Mouse (Mus musculus): ENCODE measurements around the gene Nkg7. TPM values are rescaled to one million over a fixed set of nuclear protein-coding genes. Genes with fewer than 3 reads are reported as not detected.
A peak's percentile ranks its signal among the peaks of the same experiment; 100 is the strongest.

Gene Nkg7
- polyA plus RNA-seq, 1 experiment = 43.6 TPM

DNA sequence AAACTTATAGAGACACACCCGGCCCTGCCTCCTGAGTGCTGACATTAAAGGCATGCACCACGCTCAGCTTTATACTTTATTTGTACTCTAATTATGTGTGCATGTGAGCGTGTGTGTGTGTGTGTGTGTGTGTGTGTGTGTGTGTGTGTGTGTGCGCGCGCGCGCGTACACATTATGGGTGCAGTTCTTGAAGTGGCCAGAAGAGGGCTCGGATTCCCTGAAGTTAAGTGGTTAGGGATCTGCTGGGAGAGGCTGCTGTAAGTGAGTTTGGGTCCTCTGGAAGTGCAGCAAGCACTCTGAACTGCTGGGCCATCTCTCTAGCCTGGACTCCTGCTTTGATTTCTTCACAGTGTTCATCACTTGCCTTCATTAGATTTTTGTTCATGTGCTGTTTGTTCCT, 19.6 kb upstream of the Nkg7 start:
- no peaks in the 10 kb centered on the region; the same call in 1 of the 2 replicates for H3K4me1 ChIP-seq (ENCODE audit: control insufficient read depth, insufficient read depth, low read length)
- 88% methylated on average over 10 of the region's 10 CpGs for WGBS
- no peak overlapping the region for H3K4me3 ChIP-seq (replicated peaks; ENCODE audit: control insufficient read depth, low read depth, low read length)
- no peak for TF ChIP-seq CTCF (IDR thresholded peaks at IDR 0.05; ENCODE audit: control insufficient read depth, insufficient read depth, low read length)
- no peak for TF ChIP-seq POLR2A (IDR thresholded peaks at IDR 0.05; ENCODE audit: borderline replicate concordance, control insufficient read depth, low read depth, low read length)
- H3K27ac ChIP-seq (ENCODE audit: control insufficient read depth, insufficient read depth, low read depth, low read length, poor library complexity) = no peak overlapping the region

DNA sequence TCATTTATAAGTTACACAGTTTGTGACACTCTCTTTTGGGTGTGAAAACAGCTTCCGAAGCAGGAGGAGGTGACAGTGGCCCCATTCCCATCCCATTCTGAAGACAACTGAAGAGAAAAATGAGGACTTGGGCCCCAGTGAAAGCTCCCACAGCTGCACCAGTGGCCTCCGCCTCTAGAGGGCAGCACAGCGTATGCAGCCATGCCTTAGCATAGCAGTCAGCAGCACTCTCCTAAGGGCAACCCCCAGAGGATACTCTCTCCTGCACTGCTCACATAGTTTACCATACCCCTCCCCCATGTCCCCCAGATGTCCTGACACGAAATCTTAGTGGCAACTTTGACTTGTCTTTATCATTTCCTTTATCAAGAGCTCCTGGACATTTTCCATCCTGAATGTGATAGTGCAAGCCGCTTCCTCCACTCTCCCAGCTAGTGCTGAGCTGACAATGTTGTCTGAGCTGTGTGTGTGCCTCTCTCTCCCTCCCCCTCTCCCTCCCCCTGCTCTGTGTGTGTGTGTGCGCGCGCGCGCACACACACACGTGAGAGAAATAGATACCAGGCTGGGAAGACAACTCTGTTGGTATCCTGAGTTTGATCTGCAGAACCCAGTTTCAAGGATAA, 13.8 kb upstream of the Nkg7 start:
- no peak overlapping the region for H3K27ac ChIP-seq (ENCODE audit: control insufficient read depth, insufficient read depth, low read depth, low read length, poor library complexity)
- H3K4me3 ChIP-seq (replicated peaks; ENCODE audit: control insufficient read depth, low read depth, low read length) = no peak overlapping the region
- H3K4me1 ChIP-seq (ENCODE audit: control insufficient read depth, insufficient read depth, low read length) = no peaks in the 10 kb centered on the region; the same call in 1 of the 2 replicates
- TF ChIP-seq POLR2A (IDR thresholded peaks at IDR 0.05; ENCODE audit: borderline replicate concordance, control insufficient read depth, low read depth, low read length) (no peak), CTCF (IDR thresholded peaks at IDR 0.05; ENCODE audit: control insufficient read depth, insufficient read depth, low read length) (peak; percentile 96)
- 22% methylated on average over 11 of the region's 11 CpGs for WGBS

DNA sequence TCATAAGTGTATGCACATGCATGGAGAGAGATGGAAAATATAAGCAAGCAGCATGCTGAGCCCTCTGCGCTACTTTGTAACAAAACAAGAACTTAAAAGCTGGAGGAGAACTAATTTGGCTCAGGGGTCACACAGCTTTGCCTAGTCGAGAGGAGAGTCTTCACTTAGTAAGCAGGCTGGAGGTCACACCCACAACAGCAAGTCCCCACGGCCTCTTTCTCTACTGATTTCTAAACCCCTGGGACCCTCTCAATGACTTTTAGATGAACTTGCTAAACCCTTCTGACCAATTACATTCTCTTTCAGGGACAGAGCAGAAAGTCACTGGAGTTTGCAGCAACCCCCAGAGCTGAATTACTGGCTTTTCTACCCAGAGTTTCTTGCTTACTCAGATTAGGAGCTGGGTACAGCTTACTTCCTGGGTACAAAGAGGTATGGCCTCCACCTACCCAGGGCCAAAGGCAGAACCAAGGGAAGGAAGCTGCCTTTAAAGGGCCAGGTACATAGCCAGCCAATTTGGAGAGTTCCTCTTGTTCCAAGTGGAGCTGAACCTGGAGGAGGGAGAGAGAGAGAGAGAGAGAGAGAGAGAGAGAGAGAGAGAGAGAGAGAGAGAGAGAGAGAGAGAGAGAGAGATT, 12.8 kb upstream of the Nkg7 start:
- TF ChIP-seq POLR2A (IDR thresholded peaks at IDR 0.05; ENCODE audit: borderline replicate concordance, control insufficient read depth, low read depth, low read length) (no peak), CTCF (IDR thresholded peaks at IDR 0.05; ENCODE audit: control insufficient read depth, insufficient read depth, low read length) (no peak)
- H3K4me3 ChIP-seq (replicated peaks; ENCODE audit: control insufficient read depth, low read depth, low read length) = no peak overlapping the region
- H3K4me1 ChIP-seq (ENCODE audit: control insufficient read depth, insufficient read depth, low read length) = no peaks in the 10 kb centered on the region; the same call in 1 of the 2 replicates
- 41% methylated on average over 3 of the region's 3 CpGs for WGBS
- no peak overlapping the region for H3K27ac ChIP-seq (ENCODE audit: control insufficient read depth, insufficient read depth, low read depth, low read length, poor library complexity)

- Histone ChIP-seq H3K4me1 (ENCODE audit: control insufficient read depth, insufficient read depth, low read length) (no peaks in the 10 kb centered on the region; the same call in 1 of the 2 replicates), H3K4me3 (replicated peaks; ENCODE audit: control insufficient read depth, low read depth, low read length) (no peak within 1 kb of the TSS), H3K27ac (ENCODE audit: control insufficient read depth, insufficient read depth, low read depth, low read length, poor library complexity) (no peak within 1 kb of the TSS)
- WGBS = 60% methylated on average over 8 of the region's 8 CpGs
- TF ChIP-seq POLR2A (IDR thresholded peaks at IDR 0.05; ENCODE audit: borderline replicate concordance, control insufficient read depth, low read depth, low read length) (no peak), CTCF (IDR thresholded peaks at IDR 0.05; ENCODE audit: control insufficient read depth, insufficient read depth, low read length) (no peak)
These were observed 9.5 kb upstream of the Nkg7 start, which contains the start of gene Lim2 for GRCm38 (mm10) chr7:43427406-43427805. Lim2 (plus strand) TSS chr7:43427670.

DNA sequence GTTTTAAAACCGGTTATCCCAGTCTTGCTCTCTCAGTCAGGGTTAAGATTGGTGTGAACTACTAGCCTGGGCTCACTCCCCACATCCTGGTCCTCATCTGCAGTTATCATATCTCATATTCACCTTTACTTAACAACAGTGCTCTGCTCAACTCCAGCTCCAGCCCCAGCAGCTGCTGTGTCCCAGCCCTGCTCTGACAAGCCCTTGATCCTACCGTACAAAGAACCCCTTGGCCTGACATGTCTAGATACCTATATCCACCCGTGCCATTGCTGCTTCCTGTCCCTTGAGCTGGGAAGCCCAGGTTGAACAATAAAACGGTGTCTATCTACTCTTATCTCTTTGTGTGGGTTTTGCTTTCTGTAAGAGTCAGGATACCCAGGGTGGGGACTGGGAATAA, 7.4 kb upstream of the Nkg7 start:
- no peaks in the 10 kb centered on the region for H3K4me1 ChIP-seq (ENCODE audit: control insufficient read depth, insufficient read depth, low read length)
- TF ChIP-seq POLR2A (IDR thresholded peaks at IDR 0.05; ENCODE audit: borderline replicate concordance, control insufficient read depth, low read depth, low read length) (no peak), CTCF (IDR thresholded peaks at IDR 0.05; ENCODE audit: control insufficient read depth, insufficient read depth, low read length) (no peak)
- 52% methylated on average over 4 of the region's 4 CpGs for WGBS
- H3K27ac ChIP-seq (ENCODE audit: control insufficient read depth, insufficient read depth, low read depth, low read length, poor library complexity) = no peak overlapping the region
- no peak overlapping the region for H3K4me3 ChIP-seq (replicated peaks; ENCODE audit: control insufficient read depth, low read depth, low read length)

DNA sequence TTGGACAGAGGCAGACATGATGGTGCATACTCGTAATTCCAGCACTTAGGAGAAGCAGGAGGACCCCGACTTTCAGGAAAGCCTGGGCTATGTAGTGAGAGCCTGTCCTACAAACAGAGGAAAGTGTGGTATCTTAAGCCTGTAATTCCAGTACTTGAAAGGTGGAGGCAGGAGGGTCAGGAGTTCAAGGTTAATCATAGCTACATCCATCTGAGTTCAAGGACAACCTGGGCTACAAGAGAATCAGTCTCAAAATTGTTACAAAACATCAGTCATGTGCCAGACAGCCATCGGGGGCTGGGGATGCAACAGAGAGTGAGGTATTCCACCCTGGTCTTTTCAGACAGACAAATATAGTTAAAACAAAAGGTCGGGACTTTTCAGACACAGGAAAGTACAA, 4.0 kb upstream of the Nkg7 start:
- Histone ChIP-seq H3K4me3 (replicated peaks; ENCODE audit: control insufficient read depth, low read depth, low read length) (no peak overlapping the region), H3K27ac (ENCODE audit: control insufficient read depth, insufficient read depth, low read depth, low read length, poor library complexity) (no peak overlapping the region), H3K4me1 (ENCODE audit: control insufficient read depth, insufficient read depth, low read length) (peaks cover 3% of the 10 kb centered on the region; the same call in 1 of the 2 replicates)
- TF ChIP-seq CTCF (IDR thresholded peaks at IDR 0.05; ENCODE audit: control insufficient read depth, insufficient read depth, low read length) (no peak), POLR2A (IDR thresholded peaks at IDR 0.05; ENCODE audit: borderline replicate concordance, control insufficient read depth, low read depth, low read length) (no peak)
- 68% methylated on average over 4 of the region's 4 CpGs for WGBS

- Histone ChIP-seq H3K4me1 (ENCODE audit: control insufficient read depth, insufficient read depth, low read length) (peaks cover 5% of the 10 kb centered on the region; the same call in 1 of the 2 replicates), H3K27ac (ENCODE audit: control insufficient read depth, insufficient read depth, low read depth, low read length, poor library complexity) (no peak overlapping the region), H3K4me3 (replicated peaks; ENCODE audit: control insufficient read depth, low read depth, low read length) (no peak overlapping the region)
- WGBS = 74% methylated on average over 5 of the region's 5 CpGs
- TF ChIP-seq POLR2A (IDR thresholded peaks at IDR 0.05; ENCODE audit: borderline replicate concordance, control insufficient read depth, low read depth, low read length) (no peak), CTCF (IDR thresholded peaks at IDR 0.05; ENCODE audit: control insufficient read depth, insufficient read depth, low read length) (no peak)
These were observed 2.2 kb upstream of the Nkg7 start for GRCm38 (mm10) chr7:43434676-43435075.

GRCm38 (mm10) chr7:43438611-43439010, 1.7 kb downstream of the Nkg7 start:
- TF ChIP-seq CTCF (IDR thresholded peaks at IDR 0.05; ENCODE audit: control insufficient read depth, insufficient read depth, low read length) (no peak), POLR2A (IDR thresholded peaks at IDR 0.05; ENCODE audit: borderline replicate concordance, control insufficient read depth, low read depth, low read length) (no peak)
- H3K4me1 ChIP-seq (ENCODE audit: control insufficient read depth, insufficient read depth, low read length) = peaks cover 7% of the 10 kb centered on the region; the same call in 1 of the 2 replicates
- no peak overlapping the region for H3K27ac ChIP-seq (ENCODE audit: control insufficient read depth, insufficient read depth, low read depth, low read length, poor library complexity)
- H3K4me3 ChIP-seq (replicated peaks; ENCODE audit: control insufficient read depth, low read depth, low read length) = peak overlapping the region; percentile 45
- WGBS = 14% methylated on average over 4 of the region's 4 CpGs
